Mouse (Mus musculus) lung, postnatal 14 days (tissue): ENCODE measurements around the gene Sacs.

Source experiments
- DNase-seq: peaks from one replicate; pipeline ENCODE4 v3.0.0; 2021

Sacs gene

GRCm38 (mm10) chr14:61242611-61243010 lies 104.4 kb downstream of the Sacs start:
- peak; percentile 37 for DNase-seq

- DNase-seq = no peak
Observed at GRCm38 (mm10) chr14:61246444-61246843, 108.2 kb downstream of the Sacs start.

- no peak for DNase-seq
Observed at GRCm38 (mm10) chr14:61252596-61253388, 114.5 kb downstream of the Sacs start.

GRCm38 (mm10) chr14:61258352-61258751 lies 120.1 kb downstream of the Sacs start, which contains the start of gene Sgcg:
Sgcg (minus strand) TSS chr14:61258490.
- no peak for DNase-seq

GRCm38 (mm10) chr14:61259084-61259483 lies 120.8 kb downstream of the Sacs start:
- DNase-seq = no peak

- peak; percentile 26 for DNase-seq
Observed at GRCm38 (mm10) chr14:61267908-61268475, 129.7 kb downstream of the Sacs start.

- no peak for DNase-seq
Observed at GRCm38 (mm10) chr14:61274414-61275198, 136.3 kb downstream of the Sacs start.

GRCm38 (mm10) chr14:61277285-61277684 lies 139.0 kb downstream of the Sacs start:
- DNase-seq = peak; percentile 71

GRCm38 (mm10) chr14:61278676-61279300 lies 140.5 kb downstream of the Sacs start:
- no peak for DNase-seq

GRCm38 (mm10) chr14:61288606-61289286 lies 150.5 kb downstream of the Sacs start:
- DNase-seq = no peak
